In the genomic region with DNA sequence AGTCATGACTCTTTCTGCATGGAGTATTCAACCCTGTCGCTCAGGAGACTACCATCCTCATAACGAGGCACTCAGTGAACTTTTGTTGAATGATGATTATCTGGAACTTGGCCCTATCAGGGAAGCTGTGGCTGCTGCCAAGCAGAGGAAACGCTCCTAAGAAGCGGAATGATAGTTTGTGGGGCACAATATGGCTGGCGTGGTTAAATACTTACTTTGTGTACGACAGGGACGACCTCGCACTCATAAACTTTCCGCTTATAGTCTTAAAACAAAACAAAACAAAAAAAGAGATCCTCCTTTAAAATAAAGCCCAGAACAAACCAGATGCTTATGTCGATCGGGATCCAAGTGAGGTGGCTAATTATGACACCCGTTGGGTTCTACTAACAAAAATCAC, we compare ENCODE assay signal across 8 mouse cellular contexts. TPM values are rescaled to one million over a fixed set of nuclear protein-coding genes. Genes with fewer than 3 reads are reported as not detected.
A peak's percentile ranks its signal among the peaks of the same experiment; 100 is the strongest.
DNase-seq lines count a peak whose midpoint lies in the region; ATAC-seq and TF ChIP-seq lines count a peak whose summit lies in the region.

No protein-coding gene starts in this region.

- H3K4me2 ChIP-seq in forebrain, embryonic 16.5 days (ENCODE audit: low read length) = peak overlapping the region; percentile 62
- peak overlapping the region; percentile 87 for H3K4me2 ChIP-seq in liver, embryonic 13.5 days

- no peak for TF ChIP-seq CTCF in left cerebral cortex, adult 2 months (IDR thresholded peaks at IDR 0.05)
- no peak for TF ChIP-seq CTCF in bone marrow macrophage, adult 2 months (IDR thresholded peaks at IDR 0.05; ENCODE audit: low read depth, low read length)

- no peak for DNase-seq in left cerebral cortex, adult 2 months (ENCODE audit: extremely low spot score in 1 of 2, low spot score in 2 of 2)
- DNase-seq in left cerebral cortex, postnatal 10 days (ENCODE audit: extremely low spot score in 1 of 2, low spot score in 2 of 2) = no peak
- DNase-seq in liver, embryonic 13.5 days = peak; percentile 34
- no peak for DNase-seq in urinary bladder, postnatal 10 days (ENCODE audit: low spot score)
- DNase-seq in embryo, embryonic 10 days (ENCODE audit: low spot score) = no peak

- no peaks in the 10 kb centered on the region for H3K9me3 ChIP-seq in forebrain, embryonic 16.5 days (ENCODE audit: control insufficient read depth, low read length)
- no peaks in the 10 kb centered on the region for H3K9me3 ChIP-seq in liver, embryonic 13.5 days (replicated peaks)

- ATAC-seq in forebrain, embryonic 16.5 days = no peak
- peak; percentile 19 for ATAC-seq in liver, embryonic 13.5 days (ENCODE audit: low read depth)
- ATAC-seq in monocyte, adult 5-6 weeks (replicated peaks; ENCODE audit: insufficient number of reproducible peaks, low FRiP score, low TSS enrichment, poor library complexity, severe bottlenecking) = no peak

- H3K36me3 ChIP-seq in forebrain, embryonic 16.5 days (ENCODE audit: control insufficient read depth, insufficient read depth) = no peaks in the 10 kb centered on the region
- H3K36me3 ChIP-seq in liver, embryonic 13.5 days = peaks cover 10% of the 10 kb centered on the region

- TF ChIP-seq POLR2A in bone marrow macrophage, adult 2 months (IDR thresholded peaks at IDR 0.05; ENCODE audit: borderline replicate concordance, low read depth, low read length) = no peak

- peak overlapping the region; percentile 81 for H3K4me3 ChIP-seq in left cerebral cortex, adult 2 months
- H3K4me3 ChIP-seq in bone marrow macrophage, adult 2 months (ENCODE audit: insufficient read depth, low read length) = peak overlapping the region; percentile 87
- peak overlapping the region; percentile 67 for H3K4me3 ChIP-seq in forebrain, embryonic 16.5 days (replicated peaks; ENCODE audit: low read length)
- H3K4me3 ChIP-seq in liver, embryonic 13.5 days (replicated peaks) = peak overlapping the region; percentile 79

- peak overlapping the region; percentile 71 for H3K9ac ChIP-seq in forebrain, embryonic 16.5 days (replicated peaks; ENCODE audit: low read depth, low read length)
- peak overlapping the region; percentile 84 for H3K9ac ChIP-seq in liver, embryonic 13.5 days

- H3K27me3 ChIP-seq in forebrain, embryonic 16.5 days (replicated peaks; ENCODE audit: control insufficient read depth, insufficient read depth, low read length) = no peaks in the 10 kb centered on the region
- H3K27me3 ChIP-seq in liver, embryonic 13.5 days = no peaks in the 10 kb centered on the region

- H3K4me1 ChIP-seq in bone marrow macrophage, adult 2 months (ENCODE audit: control insufficient read depth, insufficient read depth, low read length) = peaks cover 10% of the 10 kb centered on the region
- peaks cover 16% of the 10 kb centered on the region for H3K4me1 ChIP-seq in forebrain, embryonic 16.5 days (replicated peaks; ENCODE audit: control insufficient read depth, insufficient read depth, low read length)
- H3K4me1 ChIP-seq in liver, embryonic 13.5 days (replicated peaks) = peaks cover 44% of the 10 kb centered on the region

- WGBS in forebrain, embryonic 16.5 days = 3% methylated on average over 12 of the region's 12 CpGs
- WGBS in liver, embryonic 13.5 days (ENCODE audit: insufficient replicate concordance) = 0% methylated on average over 12 of the region's 12 CpGs

- intact Hi-C loops in left cerebral cortex, adult 2 months (cut with DNase I) = loop anchor here (1.0 to 2.0 kb wide), 4 partner anchors 51 to 243 kb away; partner anchors contain the start of genes Ddit4 and Spock2
- intact Hi-C loops in left cerebral cortex, postnatal 10 days (cut with DNase I) = loop anchor here (2.0 to 5.0 kb wide), 3 partner anchors 43 to 110 kb away; partner anchors contain the start of gene Spock2

- peak overlapping the region; percentile 99 for H3K27ac ChIP-seq in left cerebral cortex, adult 2 months
- H3K27ac ChIP-seq in bone marrow macrophage, adult 2 months (ENCODE audit: insufficient read depth, low read depth, low read length) = peak overlapping the region; percentile 89
- H3K27ac ChIP-seq in forebrain, embryonic 16.5 days (ENCODE audit: low read length) = peak overlapping the region; percentile 96
- peak overlapping the region; percentile 100 for H3K27ac ChIP-seq in liver, embryonic 13.5 days

RNA-seq across cellular contexts. Expression of gene Ascc1, which starts 0.4 kb away (rescaled TPM):
- 10 to 100 TPM; 13.2 to 15.1 TPM for total RNA-seq in left cerebral cortex, adult 2 months (2021)
- total RNA-seq in left cerebral cortex, postnatal 10 days (2021) = 10 to 100 TPM; 18.4 to 22.2 TPM
- 26.5 and 29.3 TPM in 2 replicates for polyA plus RNA-seq in bone marrow macrophage, adult 2 months (2012; ENCODE audit: insufficient read depth, insufficient read length, missing spikeins)
- 45.1 and 50.0 TPM in 2 replicates for polyA plus RNA-seq in forebrain, embryonic 16.5 days (2015; fragmentation: Nextera tagmentation; extraction: Ambion mirVana)
- polyA plus RNA-seq in liver, embryonic 13.5 days (2015; fragmentation: Nextera tagmentation; extraction: Ambion mirVana) = 21.6 and 23.0 TPM in 2 replicates
- total RNA-seq in monocyte, adult 5-6 weeks (2017) = 13.0 to 19.4 TPM (median 18.4 TPM) in 3 replicates

RNA-seq across cellular contexts. Expression of gene Anapc16, which starts 0.7 kb away (rescaled TPM):
- 10 to 100 TPM; 61.5 to 68.6 TPM for total RNA-seq in left cerebral cortex, adult 2 months (2021)
- total RNA-seq in left cerebral cortex, postnatal 10 days (2021) = 10 to 100 TPM; 61.8 to 68.6 TPM
- polyA plus RNA-seq in bone marrow macrophage, adult 2 months (2012; ENCODE audit: insufficient read depth, insufficient read length, missing spikeins) = 33.2 and 44.1 TPM in 2 replicates
- 112 and 115 TPM in 2 replicates for polyA plus RNA-seq in forebrain, embryonic 16.5 days (2015; fragmentation: Nextera tagmentation; extraction: Ambion mirVana)
- polyA plus RNA-seq in liver, embryonic 13.5 days (2015; fragmentation: Nextera tagmentation; extraction: Ambion mirVana) = 46.4 and 52.7 TPM in 2 replicates
- 69.0 to 89.0 TPM (median 82.7 TPM) in 3 replicates for total RNA-seq in monocyte, adult 5-6 weeks (2017)

RNA-seq across cellular contexts. Expression of gene Ddit4, which starts 50.6 kb away (rescaled TPM):
- total RNA-seq in left cerebral cortex, adult 2 months (2021) = 10 to 100 TPM; 46.9 to 71.1 TPM
- 10 to 100 TPM; 52.2 to 67.8 TPM for total RNA-seq in left cerebral cortex, postnatal 10 days (2021)
- 3.4 and 3.5 TPM in 2 replicates for polyA plus RNA-seq in bone marrow macrophage, adult 2 months (2012; ENCODE audit: insufficient read depth, insufficient read length, missing spikeins)
- 75.5 and 79.6 TPM in 2 replicates for polyA plus RNA-seq in forebrain, embryonic 16.5 days (2015; fragmentation: Nextera tagmentation; extraction: Ambion mirVana)
- 2.7 and 2.8 TPM in 2 replicates for polyA plus RNA-seq in liver, embryonic 13.5 days (2015; fragmentation: Nextera tagmentation; extraction: Ambion mirVana)
- 29.5 to 34.2 TPM (median 34.2 TPM) in 3 replicates for total RNA-seq in monocyte, adult 5-6 weeks (2017)
